Mouse (Mus musculus) urinary bladder, postnatal 36 days (tissue): Measurements from ENCODE around the gene Diaph3.

Experiments used
- DNase-seq, 2 experiments: peaks; one replicate each; pipeline ENCODE4 v3.0.0; 2022; ENCODE audit warnings: low spot score in 2 of 2, mixed read lengths in 1 of 2

Diaph3 gene

DNA sequence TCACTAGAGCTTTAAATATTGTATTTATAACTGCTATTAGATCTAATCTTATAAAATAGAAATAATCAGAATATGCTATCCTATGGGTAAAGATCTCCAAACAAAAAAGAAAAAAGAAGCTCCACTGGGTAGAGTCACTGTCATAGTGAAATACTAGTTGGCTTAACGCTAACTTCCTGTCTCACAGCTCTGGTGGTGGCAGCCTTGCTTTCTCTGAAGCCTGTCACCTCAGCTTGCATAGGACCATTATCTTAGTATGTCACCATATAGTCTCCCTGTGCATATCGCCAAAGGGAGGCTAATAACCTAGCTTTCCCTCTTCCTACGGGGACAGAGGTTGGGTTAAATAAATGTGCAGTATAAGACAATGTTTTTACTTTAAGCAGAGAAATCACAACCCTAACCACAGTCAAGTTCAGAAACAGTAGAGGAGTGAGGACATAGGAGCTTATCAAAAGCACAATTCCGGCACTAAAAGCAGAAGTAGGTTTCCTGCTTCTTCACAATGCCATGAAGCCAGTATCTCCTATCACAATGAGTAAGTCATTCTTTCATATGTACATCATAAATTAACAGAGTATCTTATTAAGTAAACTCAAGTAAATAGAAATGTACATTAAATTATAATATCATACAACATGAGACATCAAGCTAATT lies 293.8 kb downstream of the Diaph3 start:
- no peak for DNase-seq

DNA sequence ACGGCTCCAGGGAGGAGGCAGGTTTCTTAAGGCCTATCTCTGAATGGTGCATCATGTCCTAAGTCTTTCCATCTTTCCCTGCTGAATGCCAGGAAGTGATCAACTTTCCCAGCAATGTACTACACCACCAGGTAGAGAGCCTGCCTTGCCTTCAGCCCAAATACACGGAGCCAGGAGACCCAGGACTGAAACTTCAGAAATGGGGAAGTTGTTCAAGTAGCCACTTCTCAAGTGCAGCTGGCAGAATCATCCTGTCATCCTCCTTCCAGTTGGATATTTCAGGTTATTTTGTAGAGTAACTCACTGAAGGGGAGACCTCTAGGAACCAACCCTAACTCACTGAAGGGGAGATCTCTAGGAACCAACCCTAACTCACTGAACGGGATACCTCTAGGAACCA lies 297.0 kb downstream of the Diaph3 start:
- no peak for DNase-seq

DNA sequence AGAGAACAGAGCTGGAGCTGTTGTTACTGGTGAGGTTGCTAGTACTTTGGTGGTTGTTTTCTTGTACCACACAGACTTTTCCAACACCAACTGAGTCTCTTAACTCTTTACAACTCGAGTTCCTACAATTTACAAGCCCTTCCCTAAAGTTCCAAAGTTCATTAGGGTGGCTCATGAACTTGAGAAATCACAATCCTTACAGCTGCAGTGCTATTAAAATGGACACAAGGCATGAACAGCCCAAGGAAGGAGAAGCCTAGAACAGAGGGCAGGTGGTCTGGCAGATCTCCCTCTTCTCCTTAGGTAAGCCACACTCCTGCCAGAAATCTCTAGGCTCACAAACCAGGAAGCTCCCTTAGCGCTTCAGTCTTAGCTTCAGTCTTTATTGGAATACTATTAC lies 303.4 kb downstream of the Diaph3 start:
- DNase-seq, result no peak

DNA sequence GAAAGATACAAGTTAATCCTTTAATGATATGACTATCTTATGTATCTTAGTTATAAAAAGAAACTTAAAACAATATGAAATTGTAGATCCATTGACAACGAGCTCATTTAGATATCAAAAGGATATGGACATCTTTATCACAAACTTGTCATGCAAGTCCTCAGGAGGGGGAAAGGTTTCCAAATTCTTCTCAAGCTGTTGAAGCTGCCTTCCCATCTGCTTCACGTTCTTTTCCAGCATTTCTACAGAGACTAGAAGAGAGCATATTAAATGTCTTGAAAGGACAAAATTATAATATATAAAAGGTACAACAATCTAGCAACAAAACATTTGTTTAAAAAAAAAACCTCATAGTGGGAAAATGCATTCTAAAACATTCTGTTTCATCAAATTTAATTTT lies 306.2 kb downstream of the Diaph3 start:
- no peak for DNase-seq

DNA sequence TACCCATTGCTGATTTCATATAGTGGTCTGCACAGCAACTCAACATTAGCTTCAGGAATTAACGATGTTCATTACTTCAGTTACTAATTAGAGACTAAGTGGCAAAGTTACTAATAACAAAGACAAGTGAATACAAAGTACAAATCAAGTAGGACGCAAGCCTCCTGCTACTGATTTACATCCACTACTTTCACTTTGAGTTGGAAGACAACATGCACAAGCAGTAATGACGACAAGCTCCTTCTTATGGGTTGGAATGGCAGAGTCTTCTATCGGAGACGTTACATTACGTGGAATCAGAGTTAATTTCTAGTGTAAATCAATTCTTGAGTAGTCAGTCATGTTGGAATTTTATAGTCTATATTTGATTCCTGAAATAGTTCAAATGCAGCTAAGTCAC lies 306.8 kb downstream of the Diaph3 start:
- no peak for DNase-seq

DNA sequence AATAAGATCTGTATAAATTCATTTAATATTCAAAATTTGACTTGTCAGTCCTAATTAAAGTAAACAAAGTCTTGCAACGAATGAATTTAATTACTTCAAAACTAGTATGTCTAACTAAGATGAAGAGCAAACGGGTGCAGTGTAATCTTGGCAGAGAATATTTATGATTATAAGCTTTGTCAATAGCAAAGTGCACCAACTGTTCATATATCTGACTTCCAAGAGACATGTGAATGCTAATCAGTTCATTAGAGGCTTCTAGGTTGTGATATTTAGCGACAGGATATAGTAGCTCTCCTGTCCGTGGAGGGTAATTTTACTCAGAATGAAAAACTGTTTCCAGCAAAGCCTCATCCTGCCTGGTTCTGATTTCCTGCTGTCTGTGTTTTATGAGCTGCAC lies 308.0 kb downstream of the Diaph3 start:
- DNase-seq, result no peak

- no peak for DNase-seq
These were observed 324.8 kb downstream of the Diaph3 start for GRCm38 (mm10) chr14:86816246-86816645.

GRCm38 (mm10) chr14:86788880-86789641 lies 352.0 kb downstream of the Diaph3 start:
- DNase-seq, result no peak

GRCm38 (mm10) chr14:86786866-86787265 lies 354.2 kb downstream of the Diaph3 start:
- DNase-seq, result no peak

GRCm38 (mm10) chr14:86781553-86782273 lies 359.3 kb downstream of the Diaph3 start:
- DNase-seq, result no peak

DNA sequence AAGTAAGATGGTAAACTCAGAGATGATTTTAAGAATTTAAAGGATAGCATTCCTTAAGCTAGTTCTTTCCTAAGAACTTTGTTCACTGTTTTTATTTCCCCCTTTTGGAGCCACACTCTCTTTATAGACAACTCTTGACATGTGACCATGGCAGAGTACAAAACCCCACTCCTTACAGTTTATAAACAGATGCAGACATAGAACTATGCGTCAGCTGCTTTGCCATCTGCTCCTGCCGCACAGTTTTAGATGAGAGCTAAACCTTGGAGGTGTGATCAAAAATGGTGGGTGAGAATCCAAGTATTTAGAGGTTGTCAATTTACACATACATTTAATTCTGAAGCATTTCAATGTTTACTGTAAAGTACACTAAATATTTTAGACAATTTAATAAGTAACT lies 367.7 kb downstream of the Diaph3 start:
- no peak for DNase-seq

DNA sequence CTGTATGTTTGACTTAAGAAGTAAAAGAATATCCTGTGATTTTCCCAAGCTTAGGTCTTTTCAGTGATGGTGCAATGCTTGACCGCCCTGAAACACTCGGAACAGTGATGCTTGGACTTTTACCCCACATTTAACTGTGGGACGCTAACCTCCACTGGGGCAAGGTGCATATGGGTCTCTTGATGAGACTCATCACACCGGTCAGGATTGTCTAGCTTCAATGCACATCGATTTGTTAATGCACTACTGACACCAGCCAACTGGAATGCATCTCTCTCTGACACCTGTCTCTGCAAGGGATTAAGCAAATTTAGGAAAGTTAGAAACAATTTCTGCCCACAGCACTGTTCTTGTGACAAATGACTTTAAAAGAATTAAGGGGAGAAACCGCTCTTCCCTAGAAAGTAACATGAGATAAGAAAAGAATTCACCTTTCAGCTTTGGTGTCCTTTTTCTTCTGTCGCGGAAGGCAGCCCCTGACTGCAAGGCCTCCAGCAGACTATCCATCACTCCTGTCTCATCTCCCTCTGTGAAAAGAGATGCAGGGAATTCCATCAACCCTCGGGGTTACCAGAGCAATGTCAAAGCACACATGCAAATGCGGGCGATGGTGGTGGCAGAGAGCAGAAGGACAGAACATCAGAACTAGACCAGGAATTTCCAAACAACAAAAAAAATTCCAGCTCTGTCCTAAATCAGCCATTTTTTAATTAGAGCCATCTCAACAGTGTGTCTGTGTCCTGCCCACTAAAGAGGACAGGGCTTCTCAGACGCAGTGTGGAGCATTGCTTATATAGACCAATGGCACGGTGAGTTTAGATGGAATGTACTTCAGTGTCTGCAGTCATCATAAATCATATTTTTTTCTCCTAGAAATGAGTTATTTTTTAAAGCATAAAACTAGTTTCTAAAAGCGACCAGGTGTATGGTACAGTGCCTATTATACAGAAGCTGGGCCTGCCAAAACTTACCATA lies 368.6 kb downstream of the Diaph3 start:
- DNase-seq, result no peak

DNA sequence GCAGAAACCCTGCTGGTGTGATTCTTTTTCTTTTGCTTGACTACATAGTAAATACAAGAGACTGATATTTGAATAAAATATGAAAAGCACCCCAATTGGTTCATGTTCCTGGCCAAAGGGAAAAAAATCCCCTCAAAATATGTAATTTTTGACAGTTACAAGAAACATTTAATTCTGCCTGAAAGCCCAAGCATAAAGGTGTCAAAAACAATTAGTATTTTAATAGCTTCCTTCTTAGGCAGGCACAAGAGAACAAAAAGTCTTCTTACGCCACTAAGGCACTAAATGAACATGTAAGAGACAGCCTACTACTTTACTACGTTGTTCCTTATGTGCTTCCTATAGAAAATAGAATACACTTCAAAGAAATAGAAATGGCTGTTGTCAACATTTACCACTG lies 376.7 kb downstream of the Diaph3 start:
- no peak for DNase-seq

DNA sequence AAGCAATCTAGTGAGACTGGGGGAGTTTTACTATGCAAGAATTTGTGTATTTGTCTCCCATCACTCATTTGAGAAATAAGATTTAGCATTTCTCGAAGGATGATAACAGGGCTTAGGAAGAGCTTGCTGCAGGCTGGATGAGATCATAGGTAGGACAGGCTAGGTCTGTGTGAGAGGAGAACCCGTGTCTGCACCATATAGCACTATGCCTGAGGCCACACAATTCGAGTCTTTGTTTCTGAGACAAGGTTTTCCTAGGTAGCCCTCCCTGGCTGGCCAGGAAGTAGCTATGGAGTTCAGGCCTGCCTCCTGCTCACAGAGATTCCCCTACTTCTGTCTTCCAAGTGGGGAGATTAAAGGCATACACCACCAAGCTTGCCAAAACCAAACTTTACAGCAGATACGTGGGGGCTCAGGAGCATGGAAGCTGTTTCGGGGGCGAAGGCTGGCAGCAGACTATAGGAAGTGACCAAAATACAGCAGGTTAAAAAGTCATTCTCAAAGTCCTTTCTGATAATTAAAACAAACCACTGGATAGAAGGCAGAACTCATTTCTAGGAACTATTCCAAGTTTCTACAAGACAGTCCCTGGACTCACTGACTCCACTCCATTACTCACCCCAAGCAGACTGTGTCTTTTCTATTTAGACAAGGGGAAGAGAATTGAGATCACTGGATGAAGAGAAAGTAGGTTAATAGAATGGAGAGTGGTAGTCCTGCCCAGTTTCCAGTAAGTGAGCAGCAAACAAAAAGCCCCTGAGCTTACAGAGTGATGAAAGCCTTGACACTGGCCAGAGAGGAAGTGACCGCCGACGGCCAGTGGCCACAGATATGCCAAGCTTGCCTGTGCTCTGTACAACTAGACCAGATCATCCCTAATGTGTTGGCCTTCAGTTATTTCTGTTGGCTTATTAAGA lies 383.2 kb downstream of the Diaph3 start:
- DNase-seq, result no peak

- no peak for DNase-seq
These were observed 383.9 kb downstream of the Diaph3 start for GRCm38 (mm10) chr14:86757132-86757531.

DNA sequence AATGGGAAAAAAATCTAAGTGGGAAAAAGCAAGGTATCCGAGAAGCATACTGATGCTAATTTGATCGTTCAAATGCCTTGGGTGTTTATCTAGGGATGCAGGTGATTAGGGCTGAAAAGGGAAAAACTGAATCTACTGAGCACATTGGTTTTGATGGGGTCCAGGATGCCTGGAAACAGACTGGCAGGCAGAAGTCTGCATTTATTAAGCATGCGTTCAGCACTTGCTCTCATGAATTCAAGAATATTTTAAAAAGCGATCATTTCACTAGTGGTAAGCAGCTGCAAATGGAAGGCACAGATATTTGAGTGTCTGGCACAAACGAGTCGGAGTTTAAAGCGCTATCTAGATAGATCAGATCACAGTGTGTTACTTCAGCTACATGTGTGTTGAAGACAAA lies 390.7 kb downstream of the Diaph3 start:
- DNase-seq, result no peak

DNA sequence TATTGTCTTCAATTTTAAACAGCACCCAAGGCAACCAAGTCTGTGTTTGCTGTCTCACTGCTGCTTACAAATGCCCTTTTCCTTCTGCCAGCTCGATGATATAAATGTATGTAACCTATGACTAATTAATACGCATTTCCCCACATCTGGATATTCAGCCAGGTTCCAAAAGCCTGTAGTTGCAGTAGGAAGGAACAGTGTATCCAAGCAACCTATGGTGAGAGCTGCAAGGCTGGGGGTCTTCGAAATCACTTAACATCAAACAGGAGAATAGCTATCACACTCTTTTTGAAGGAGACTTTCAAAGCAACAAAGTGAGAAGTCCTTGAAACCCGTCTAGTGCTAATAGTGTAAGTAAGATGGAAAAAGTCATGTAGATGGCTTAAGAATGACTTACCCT lies 391.6 kb downstream of the Diaph3 start:
- DNase-seq, result no peak

GRCm38 (mm10) chr14:86748876-86749275 lies 392.2 kb downstream of the Diaph3 start:
- DNase-seq, result no peak

GRCm38 (mm10) chr14:86744523-86744922 lies 396.5 kb downstream of the Diaph3 start:
- DNase-seq, result no peak

GRCm38 (mm10) chr14:86741855-86742531 lies 399.0 kb downstream of the Diaph3 start:
- no peak for DNase-seq
